Mouse (Mus musculus): ENCODE results near the gene Zfpm1. TPM values are rescaled to one million over a fixed set of nuclear protein-coding genes. Genes with fewer than 3 reads are reported as not detected.

Gene Zfpm1
- polyA plus RNA-seq, 2 experiments from 2014 or later: 1.7 to 2.2 TPM

- no peak for ATAC-seq
Observed at GRCm38 (mm10) chr8:122349357-122350297, 67.7 kb downstream of the Zfpm1 start.

GRCm38 (mm10) chr8:122350309-122351089 lies 68.6 kb downstream of the Zfpm1 start:
- no peak for ATAC-seq

- ATAC-seq: no peak
Observed at GRCm38 (mm10) chr8:122354157-122354556, 72.2 kb downstream of the Zfpm1 start.

- ATAC-seq: no peak
Observed at GRCm38 (mm10) chr8:122355642-122356606, 74.0 kb downstream of the Zfpm1 start.

- ATAC-seq: no peak
Observed at GRCm38 (mm10) chr8:122357202-122357601, 75.3 kb downstream of the Zfpm1 start.

- ATAC-seq: no peak
Observed at GRCm38 (mm10) chr8:122357641-122358040, 75.7 kb downstream of the Zfpm1 start.

- ATAC-seq: no peak
Observed at GRCm38 (mm10) chr8:122359111-122359775, 77.3 kb downstream of the Zfpm1 start.

- no peak for ATAC-seq
Observed at GRCm38 (mm10) chr8:122360696-122361416, 78.9 kb downstream of the Zfpm1 start, which contains the start of gene Trhr2. Gene Trhr2, minus strand, starts transcription at chr8:122360746.

- no peak for ATAC-seq
Observed at GRCm38 (mm10) chr8:122362271-122362670, 80.3 kb downstream of the Zfpm1 start.

GRCm38 (mm10) chr8:122362967-122363366 lies 81.0 kb downstream of the Zfpm1 start:
- ATAC-seq: no peak

- ATAC-seq: no peak
Observed at GRCm38 (mm10) chr8:122368494-122368893, 86.6 kb downstream of the Zfpm1 start.

- no peak for ATAC-seq
Observed at GRCm38 (mm10) chr8:122369665-122370064, 87.7 kb downstream of the Zfpm1 start.

GRCm38 (mm10) chr8:122371706-122372105 lies 89.8 kb downstream of the Zfpm1 start:
- no peak for ATAC-seq

GRCm38 (mm10) chr8:122375320-122375719 lies 93.4 kb downstream of the Zfpm1 start:
- ATAC-seq: no peak

GRCm38 (mm10) chr8:122375751-122376364 lies 93.9 kb downstream of the Zfpm1 start:
- no peak for ATAC-seq

GRCm38 (mm10) chr8:122376365-122377231 lies 94.7 kb downstream of the Zfpm1 start, which contains the start of gene Zc3h18:
Gene Zc3h18, plus strand, starts transcription at chr8:122376609.
- ATAC-seq: peak; percentile 92

- no peak for ATAC-seq
Observed at GRCm38 (mm10) chr8:122383039-122383438, 101.1 kb downstream of the Zfpm1 start.

All from activated CD4-positive, CD25-positive, alpha-beta regulatory T cell, adult 4 months (primary cell).